Mouse (Mus musculus) myocyte (in vitro differentiated cells): ENCODE measurements at regions not wholly inside any gene's neighbourhood (a gene's known extent, or its start where the extent isn't known, plus 50 kb on each side); places are given as distances from the start of the nearest gene placed in this dataset.

ENCODE experiments used
- CEBPB ChIP-seq: IDR thresholded peaks from 2 replicates; pipeline ENCODE4 v1.6.1; 2011; ENCODE audit warnings: mild to moderate bottlenecking, moderate library complexity; ENCODE audit not compliant: poor library complexity, insufficient read depth, severe bottlenecking
- E2F4 ChIP-seq: IDR thresholded peaks from one replicate; pipeline ENCODE4 v1.6.1; 2011; ENCODE audit warnings: mild to moderate bottlenecking, control low read depth, moderate library complexity; ENCODE audit not compliant: insufficient read depth
- MAX ChIP-seq: IDR thresholded peaks from one replicate; pipeline ENCODE4 v1.6.1; 2011; ENCODE audit warnings: low read depth, mild to moderate bottlenecking, control low read depth
- MYOD1 ChIP-seq, 3 experiments: IDR thresholded peaks; one replicate each; pipeline ENCODE4 v1.6.1; 2011; ENCODE audit warnings: control low read depth in 2 of 3, low read depth in 2 of 3, mild to moderate bottlenecking in 2 of 3, moderate library complexity in 1 of 3; ENCODE audit not compliant: insufficient read length in 2 of 3, control insufficient read depth in 1 of 3
- MYOG ChIP-seq, 3 experiments: IDR thresholded peaks; one replicate each; pipeline ENCODE4 v1.6.1; 2011; ENCODE audit warnings: control low read depth in 2 of 3, low read depth in 2 of 3, mild to moderate bottlenecking in 2 of 3; ENCODE audit not compliant: insufficient read length in 2 of 3, control insufficient read depth in 1 of 3, insufficient read depth in 1 of 3
- POLR2A ChIP-seq: IDR thresholded peaks from one replicate; pipeline ENCODE4 v1.6.1; 2011; ENCODE audit warnings: low read depth, mild to moderate bottlenecking, control low read depth, moderate library complexity; ENCODE audit not compliant: insufficient read length
- POLR2AphosphoS2 ChIP-seq: IDR thresholded peaks from one replicate; pipeline ENCODE4 v1.6.1; 2011; ENCODE audit warnings: low read depth, control low read depth; ENCODE audit not compliant: insufficient read length
- REST ChIP-seq: IDR thresholded peaks from one replicate; pipeline ENCODE4 v1.6.1; 2011; ENCODE audit warnings: mild to moderate bottlenecking, control low read depth, moderate library complexity; ENCODE audit not compliant: insufficient read depth, insufficient read length
- TCF12 ChIP-seq: IDR thresholded peaks from one replicate; pipeline ENCODE4 v1.6.1; 2011; ENCODE audit warnings: mild to moderate bottlenecking, control low read depth; ENCODE audit not compliant: poor library complexity, insufficient read depth, severe bottlenecking
- USF1 ChIP-seq: IDR thresholded peaks from one replicate; pipeline ENCODE4 v1.6.1; 2011; ENCODE audit warnings: low read depth, mild to moderate bottlenecking, control low read depth, moderate library complexity

DNA sequence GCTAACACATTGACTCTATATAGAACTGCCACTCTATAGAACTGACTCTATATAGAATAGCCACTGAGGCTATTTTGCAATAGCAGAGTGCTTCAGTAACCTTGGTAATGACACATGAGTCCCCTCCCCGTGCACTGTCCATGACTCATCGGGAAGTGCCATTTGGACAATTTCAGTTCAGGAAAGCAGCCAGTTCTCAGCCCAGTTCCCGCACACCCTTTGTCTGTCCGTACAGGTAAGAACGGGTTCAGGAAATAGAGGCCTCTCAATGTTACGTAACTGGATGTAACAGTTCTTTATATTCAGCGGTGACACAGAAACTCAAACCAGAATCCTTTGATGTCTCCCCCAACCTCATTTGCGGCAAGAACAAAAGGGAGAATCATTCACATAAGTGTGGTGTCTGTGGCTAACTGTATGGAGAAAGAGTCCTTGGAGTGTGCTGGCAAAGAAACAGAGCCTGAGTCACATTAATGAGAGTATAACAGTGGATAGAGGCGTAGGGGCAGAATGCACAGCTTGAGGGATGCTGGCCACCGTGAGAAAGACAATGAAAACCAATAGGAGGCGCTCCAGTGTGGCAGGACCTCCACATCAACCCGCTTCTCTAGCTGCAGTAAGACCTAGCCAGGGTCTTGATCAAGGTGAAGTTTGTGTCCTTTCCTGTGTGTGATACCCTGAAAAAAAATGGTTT lies 72.8 kb upstream of the Ptprz1 start:
- TF ChIP-seq POLR2A (no peak), TCF12 (no peak), USF1 (no peak), MAX (no peak), MYOD1 (IDR thresholded peaks at IDR 0.05; ENCODE audit: control insufficient read depth in 1 of 3, insufficient read length in 2 of 3, low read depth in 2 of 3) (no peak), CEBPB (no peak), E2F4 (no peak), POLR2AphosphoS2 (no peak), REST (no peak), MYOG (IDR thresholded peaks at IDR 0.05; ENCODE audit: control insufficient read depth in 1 of 3, insufficient read depth in 1 of 3, insufficient read length in 2 of 3, low read depth in 2 of 3) (no peak)
